ENCODE assay signal across 8 mouse cellular contexts in the genomic region with DNA sequence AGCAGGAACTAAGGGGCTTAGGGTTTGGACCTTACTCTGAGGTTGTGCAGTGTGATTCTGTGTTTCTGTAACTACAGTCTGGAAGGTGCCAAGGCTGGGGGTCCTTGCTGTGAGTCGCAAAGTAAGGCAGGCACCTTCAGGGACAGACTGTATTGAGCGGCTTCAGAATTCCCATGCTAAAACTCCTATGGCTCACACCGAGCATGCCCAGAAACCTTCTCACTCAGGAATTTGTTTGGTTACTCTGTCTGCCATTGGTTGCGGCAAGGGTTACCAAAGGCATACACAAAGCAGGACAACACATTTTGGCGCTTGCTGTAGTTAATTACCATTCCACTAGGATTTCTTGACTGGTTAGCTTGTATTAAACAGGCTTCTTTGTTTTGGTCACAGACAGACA. TPM values are rescaled to one million over a fixed set of nuclear protein-coding genes. Genes with fewer than 3 reads are reported as not detected.
DNase-seq lines count a peak whose midpoint lies in the region; ATAC-seq and TF ChIP-seq lines count a peak whose summit lies in the region.

No protein-coding gene starts in this region.

- H3K27me3 ChIP-seq in lung, postnatal 0 days (replicated peaks; ENCODE audit: insufficient read depth, low read length), result no peaks in the 10 kb centered on the region
- H3K27me3 ChIP-seq in embryonic facial prominence, embryonic 14.5 days (replicated peaks; ENCODE audit: control insufficient read depth, insufficient read depth, low read length), result no peaks in the 10 kb centered on the region
- H3K27me3 ChIP-seq in limb, embryonic 12.5 days, result no peaks in the 10 kb centered on the region
- no peaks in the 10 kb centered on the region for H3K27me3 ChIP-seq in small intestine, adult 2 months (ENCODE audit: control insufficient read depth, insufficient read depth, low read length)

- H3K4me1 ChIP-seq in lung, postnatal 0 days (ENCODE audit: insufficient read depth, low read depth, low read length), result peaks cover 65% of the 10 kb centered on the region
- peaks cover 27% of the 10 kb centered on the region for H3K4me1 ChIP-seq in embryonic facial prominence, embryonic 14.5 days (ENCODE audit: control insufficient read depth, insufficient read depth, low read length)
- H3K4me1 ChIP-seq in limb, embryonic 12.5 days (replicated peaks), result peaks cover 46% of the 10 kb centered on the region
- H3K4me1 ChIP-seq in small intestine, adult 2 months (ENCODE audit: control insufficient read depth, insufficient read depth, insufficient read length, low read length), result peaks cover 56% of the 10 kb centered on the region

- no peaks in the 10 kb centered on the region for H3K36me3 ChIP-seq in lung, postnatal 0 days (ENCODE audit: insufficient read depth, low read length)
- peaks cover 12% of the 10 kb centered on the region for H3K36me3 ChIP-seq in embryonic facial prominence, embryonic 14.5 days (ENCODE audit: control insufficient read depth, insufficient read depth, low read length)
- H3K36me3 ChIP-seq in limb, embryonic 12.5 days, result peaks cover 29% of the 10 kb centered on the region
- 0 out of 2 replicates have a peak, but pooled peaks cover 2% of the 10 kb centered on the region for H3K36me3 ChIP-seq in small intestine, adult 2 months (ENCODE audit: control insufficient read depth, insufficient read depth, low read length)

- peak; percentile 49 for DNase-seq in lung, postnatal 0 days (ENCODE audit: low spot score)
- no peak for DNase-seq in lung, adult 18-20 months
- no peak for DNase-seq in embryonic facial prominence, embryonic 14.5 days (ENCODE audit: low spot score)
- DNase-seq in c-Kit-positive CD71-positive TER-119-positive erythroid progenitor cells, embryonic 14.5 days (ENCODE audit: low spot score), result no peak
- no peak for DNase-seq in lung, postnatal 36 days
- no peak for DNase-seq in MN1 (ENCODE audit: low spot score)

- no peak for TF ChIP-seq CTCF in lung, postnatal 0 days (IDR thresholded peaks at IDR 0.05)
- no peak for TF ChIP-seq CTCF in small intestine, adult 2 months (IDR thresholded peaks at IDR 0.05; ENCODE audit: extremely low read depth, insufficient read length, insufficient replicate concordance, low read depth, low read length)

- WGBS in lung, postnatal 0 days, result 12% methylated on average over 5 of the region's 5 CpGs
- WGBS in embryonic facial prominence, embryonic 14.5 days, result under 1% methylated on average over 5 of the region's 5 CpGs
- WGBS in limb, embryonic 12.5 days, result 4% methylated on average over 5 of the region's 5 CpGs
- 26% methylated on average over 5 of the region's 5 CpGs for WGBS in small intestine, adult 2 months

- no peak for TF ChIP-seq POLR2A in small intestine, adult 2 months (IDR thresholded peaks at IDR 0.05; ENCODE audit: low read depth, low read length)

- H3K4me2 ChIP-seq in lung, postnatal 0 days (replicated peaks; ENCODE audit: low read depth, low read length), result peak overlapping the region; percentile 63
- H3K4me2 ChIP-seq in embryonic facial prominence, embryonic 14.5 days (ENCODE audit: low read depth, low read length), result peak overlapping the region; percentile 85
- H3K4me2 ChIP-seq in limb, embryonic 12.5 days, result peak overlapping the region; percentile 82

- no peak for ATAC-seq in lung, postnatal 0 days
- ATAC-seq in embryonic facial prominence, embryonic 14.5 days (ENCODE audit: low read depth), result peak; percentile 58
- peak; percentile 39; the same call in 1 of the 2 replicates for ATAC-seq in limb, embryonic 12.5 days (ENCODE audit: insufficient number of reproducible peaks, insufficient read depth, low FRiP score, low TSS enrichment, low read depth)

- H3K9me3 ChIP-seq in lung, postnatal 0 days (ENCODE audit: low read length), result no peaks in the 10 kb centered on the region
- no peaks in the 10 kb centered on the region for H3K9me3 ChIP-seq in embryonic facial prominence, embryonic 14.5 days (ENCODE audit: control insufficient read depth, low read length)
- H3K9me3 ChIP-seq in limb, embryonic 12.5 days, result no peaks in the 10 kb centered on the region

- peak overlapping the region; percentile 27; the same call in 1 of the 2 replicates for H3K4me3 ChIP-seq in lung, postnatal 0 days (ENCODE audit: low read depth, low read length)
- H3K4me3 ChIP-seq in embryonic facial prominence, embryonic 14.5 days (ENCODE audit: low read depth, low read length), result peak overlapping the region; percentile 55
- peak overlapping the region; percentile 55 for H3K4me3 ChIP-seq in limb, embryonic 12.5 days (replicated peaks)
- peak overlapping the region; percentile 67 for H3K4me3 ChIP-seq in small intestine, adult 2 months (ENCODE audit: low read depth, low read length)

- peak overlapping the region; percentile 43 for H3K27ac ChIP-seq in lung, postnatal 0 days (ENCODE audit: low read length)
- H3K27ac ChIP-seq in embryonic facial prominence, embryonic 14.5 days (replicated peaks; ENCODE audit: low read depth, low read length), result peak overlapping the region; percentile 88
- H3K27ac ChIP-seq in limb, embryonic 12.5 days, result peak overlapping the region; percentile 97
- peak overlapping the region; percentile 56 for H3K27ac ChIP-seq in small intestine, adult 2 months (ENCODE audit: insufficient read depth, low read depth, low read length)

- H3K9ac ChIP-seq in lung, postnatal 0 days (replicated peaks; ENCODE audit: low read depth), result peak overlapping the region; percentile 20; the same call in 1 of the 2 replicates
- peak overlapping the region; percentile 78 for H3K9ac ChIP-seq in embryonic facial prominence, embryonic 14.5 days (ENCODE audit: low read depth, low read length)
- peak overlapping the region; percentile 65 for H3K9ac ChIP-seq in limb, embryonic 12.5 days (replicated peaks)

- TF ChIP-seq EP300 in lung, postnatal 0 days (IDR thresholded peaks at IDR 0.05), result no peak

RNA-seq across cellular contexts. Expression of a gene that starts 0.3 kb away (rescaled TPM):
- 12.4 and 16.0 TPM in 2 replicates for polyA plus RNA-seq in lung, postnatal 0 days (2015; fragmentation: Nextera tagmentation; extraction: Ambion mirVana)
- 108 and 119 TPM in 2 replicates for polyA plus RNA-seq in embryonic facial prominence, embryonic 14.5 days (2014; fragmentation: Nextera tagmentation; extraction: Ambion mirVana)
- 136 and 143 TPM in 2 replicates for polyA plus RNA-seq in limb, embryonic 12.5 days (2016; fragmentation: Nextera tagmentation; extraction: Ambion mirVana)
- polyA plus RNA-seq in small intestine, adult 2 months (2012; rRNA removed), result 22.8 and 52.2 TPM in 2 replicates

RNA-seq across cellular contexts. Expression of a gene that starts 0.4 kb away (rescaled TPM):
- 2.4 and 2.9 TPM in 2 replicates for polyA plus RNA-seq in lung, postnatal 0 days (2015; fragmentation: Nextera tagmentation; extraction: Ambion mirVana)
- 4.5 and 5.5 TPM in 2 replicates for polyA plus RNA-seq in embryonic facial prominence, embryonic 14.5 days (2014; fragmentation: Nextera tagmentation; extraction: Ambion mirVana)
- polyA plus RNA-seq in limb, embryonic 12.5 days (2016; fragmentation: Nextera tagmentation; extraction: Ambion mirVana), result 3.5 and 4.2 TPM in 2 replicates
- 4.3 and 11.1 TPM in 2 replicates for polyA plus RNA-seq in small intestine, adult 2 months (2012; rRNA removed)

RNA-seq across cellular contexts. Expression of a gene that starts 16.7 kb away (rescaled TPM):
- 0.27 TPM in 1 of 2 replicates, not detected in the other for polyA plus RNA-seq in lung, postnatal 0 days (2015; fragmentation: Nextera tagmentation; extraction: Ambion mirVana)
- polyA plus RNA-seq in embryonic facial prominence, embryonic 14.5 days (2014; fragmentation: Nextera tagmentation; extraction: Ambion mirVana), result 0.25 and 0.86 TPM in 2 replicates
- polyA plus RNA-seq in limb, embryonic 12.5 days (2016; fragmentation: Nextera tagmentation; extraction: Ambion mirVana), result 0.36 and 0.58 TPM in 2 replicates
- 0.06 TPM in 1 of 2 replicates, not detected in the other for polyA plus RNA-seq in small intestine, adult 2 months (2012; rRNA removed)

RNA-seq across cellular contexts. Expression of a gene that starts 16.7 kb away (rescaled TPM):
- polyA plus RNA-seq in lung, postnatal 0 days (2015; fragmentation: Nextera tagmentation; extraction: Ambion mirVana), result 96.0 and 108 TPM in 2 replicates
- polyA plus RNA-seq in embryonic facial prominence, embryonic 14.5 days (2014; fragmentation: Nextera tagmentation; extraction: Ambion mirVana), result 74.0 and 78.6 TPM in 2 replicates
- 27.6 and 28.8 TPM in 2 replicates for polyA plus RNA-seq in limb, embryonic 12.5 days (2016; fragmentation: Nextera tagmentation; extraction: Ambion mirVana)
- polyA plus RNA-seq in small intestine, adult 2 months (2012; rRNA removed), result 183 and 229 TPM in 2 replicates

RNA-seq across cellular contexts. Expression of a gene that starts 22.9 kb away (rescaled TPM):
- polyA plus RNA-seq in lung, postnatal 0 days (2015; fragmentation: Nextera tagmentation; extraction: Ambion mirVana), result 15.0 and 26.2 TPM in 2 replicates
- polyA plus RNA-seq in embryonic facial prominence, embryonic 14.5 days (2014; fragmentation: Nextera tagmentation; extraction: Ambion mirVana), result 229 and 265 TPM in 2 replicates
- 346 and 369 TPM in 2 replicates for polyA plus RNA-seq in limb, embryonic 12.5 days (2016; fragmentation: Nextera tagmentation; extraction: Ambion mirVana)
- 4.3 and 9.5 TPM in 2 replicates for polyA plus RNA-seq in small intestine, adult 2 months (2012; rRNA removed)

Comparison
In these comparisons a context has a peak if more than half of its experiments do, and no peak if none do; other contexts are left out.
1. H3K27ac ChIP-seq: peak in every context shown above with its lines; median percentile 97 in limb, embryonic 12.5 days; 88 in embryonic facial prominence, embryonic 14.5 days; 56 in small intestine, adult 2 months; 43 in lung, postnatal 0 days.
2. H3K9ac ChIP-seq: peak in every context shown above with its lines; median percentile 78 in embryonic facial prominence, embryonic 14.5 days; 65 in limb, embryonic 12.5 days; 20 in lung, postnatal 0 days.